Mouse (Mus musculus) layer of hippocampus, postnatal 10 days (tissue): ENCODE measurements at regions not wholly inside any gene's neighbourhood (a gene's known extent, or its start where the extent isn't known, plus 50 kb on each side); places are given as distances from the start of the nearest gene placed in this dataset.

Experiments
- DNase-seq, 2 experiments: peaks; one replicate each; pipeline ENCODE4 v3.0.0; 2021; ENCODE audit warnings: low spot score in 2 of 2

DNA sequence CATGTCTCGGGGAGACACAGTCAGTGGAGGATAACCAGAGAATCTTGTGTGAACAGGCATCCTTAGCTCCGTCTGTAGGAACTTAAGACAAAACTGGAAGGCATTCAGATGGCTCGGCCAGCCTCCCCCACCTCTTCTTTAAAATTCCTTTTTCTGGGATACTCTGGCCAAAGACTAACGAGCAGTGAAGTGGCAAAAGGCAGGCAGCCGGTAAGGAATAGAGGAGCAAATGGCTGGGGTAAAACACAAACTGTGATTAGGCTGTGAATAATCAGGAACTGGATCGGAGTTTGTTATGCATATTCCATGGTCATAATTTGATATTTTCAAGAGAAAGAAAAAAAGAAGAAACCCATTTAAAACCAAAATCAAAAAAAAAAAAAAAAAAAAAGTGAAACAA is 287.8 kb upstream of the Vrk2 start:
- peak; percentile 3 to 12 for DNase-seq
